Comparison of ENCODE assay signal across 15 mouse cellular contexts in the genomic region with DNA sequence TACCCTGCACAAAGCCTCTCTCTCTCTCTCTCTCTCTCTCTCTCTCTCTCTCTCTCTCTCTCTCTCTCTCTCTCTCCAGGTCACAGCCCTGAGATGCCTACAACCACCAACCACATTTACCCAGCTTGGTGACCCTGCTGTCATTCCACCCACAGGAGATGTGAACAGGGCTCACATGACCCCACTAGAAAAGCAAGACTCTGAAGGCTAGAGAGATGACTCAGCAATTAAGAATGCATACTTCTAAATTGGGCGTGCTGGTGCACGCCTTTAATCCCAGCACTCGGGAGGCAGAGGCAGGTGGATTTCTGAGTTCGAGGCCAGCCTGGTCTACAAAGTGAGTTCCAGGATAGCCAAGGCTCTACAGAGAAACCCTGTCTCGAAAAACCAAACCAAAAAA. TPM values are rescaled to one million over a fixed set of nuclear protein-coding genes. Genes with fewer than 3 reads are reported as not detected.
"Had no signal": no experiment of that assay in that cellular context is flagged by ENCODE, and none has a peak within 500 bp of the region (broad histone marks: within the 10 kb centered on the region; RNA-seq: fewer than 3 reads in every experiment).

No protein-coding gene starts in this region.

RNA-seq across cellular contexts. Expression of a gene that starts 9.7 kb away (rescaled TPM):
- polyA plus RNA-seq: lung, adult 2 months; lung, embryonic 15.5 days; lung, postnatal 0 days; macrophage; midbrain, embryonic 11.5 days; midbrain, embryonic 13.5 days; midbrain, embryonic 15.5 days; midbrain, postnatal 0 days; neural tube, embryonic 11.5 days; neural tube, embryonic 13.5 days; neural tube, embryonic 15.5 days; small intestine, adult 2 months; stomach, embryonic 14.5 days; stomach, embryonic 16.5 days; thymus, postnatal 0 days had no signal
